Mouse (Mus musculus) stomach, embryonic 15.5 days (tissue): Measurements from ENCODE around the gene Gab2. TPM values are rescaled to one million over a fixed set of nuclear protein-coding genes. Genes with fewer than 3 reads are reported as not detected.

Experiments
- ATAC-seq: fragments of 200-750 bp; cut with Nextera tagmentation; 2 replicates; pipeline ENCODE4 v1.8.0; 2017; ENCODE audit warnings: low read depth, moderate number of reproducible peaks, moderate TSS enrichment; ENCODE audit not compliant: insufficient read depth, low FRiP score
- H3K27ac ChIP-seq: fragments of 300-500 bp; sonication (generic); 2 replicates; pipeline ENCODE4 v1.5.1; 2015; ENCODE audit warnings: mild to moderate bottlenecking, inconsistent platforms
- H3K27me3 ChIP-seq: fragments of 300-500 bp; sonication (generic); replicated peaks from 2 replicates; pipeline ENCODE4 v1.6.1; 2015; ENCODE audit warnings: inconsistent platforms
- H3K36me3 ChIP-seq: fragments of 300-500 bp; sonication (generic); 2 replicates; pipeline ENCODE4 v1.6.1; 2015; ENCODE audit warnings: inconsistent platforms
- H3K4me1 ChIP-seq: fragments of 300-500 bp; sonication (generic); 2 replicates; pipeline ENCODE4 v1.6.1; 2015; ENCODE audit warnings: inconsistent platforms
- H3K4me2 ChIP-seq: fragments of 300-500 bp; sonication (generic); 2 replicates; pipeline ENCODE4 v1.6.1; 2015; ENCODE audit warnings: mild to moderate bottlenecking, inconsistent platforms
- H3K4me3 ChIP-seq: fragments of 300-500 bp; sonication (generic); replicated peaks from 2 replicates; pipeline ENCODE4 v1.5.1; 2015; ENCODE audit warnings: inconsistent platforms
- H3K9ac ChIP-seq: fragments of 300-500 bp; sonication (generic); 2 replicates; pipeline ENCODE4 v1.6.1; 2015; ENCODE audit warnings: inconsistent platforms
- H3K9me3 ChIP-seq: fragments of 300-500 bp; sonication (generic); 2 replicates; pipeline ENCODE4 v1.6.1; 2016; ENCODE audit warnings: inconsistent platforms
- WGBS: fragments of 180-500 bp; shearing (Covaris S2); methylation state at CpG from one replicate; pipeline ENCODE4 v1.1.7; 2015; 5-methylcytosine and 5-hydroxymethylcytosine counted together
- polyA plus RNA-seq: library from polyadenylated mRNA; unstranded; fragments of >200 nt; fragmentation: Nextera tagmentation; extraction: Ambion mirVana; gene quantifications from 2 replicates; pipeline ENCODE4 v1.2.1, GENCODE M21; 2015

Gene Gab2
- 7.5 and 8.7 TPM in 2 replicates for polyA plus RNA-seq

DNA sequence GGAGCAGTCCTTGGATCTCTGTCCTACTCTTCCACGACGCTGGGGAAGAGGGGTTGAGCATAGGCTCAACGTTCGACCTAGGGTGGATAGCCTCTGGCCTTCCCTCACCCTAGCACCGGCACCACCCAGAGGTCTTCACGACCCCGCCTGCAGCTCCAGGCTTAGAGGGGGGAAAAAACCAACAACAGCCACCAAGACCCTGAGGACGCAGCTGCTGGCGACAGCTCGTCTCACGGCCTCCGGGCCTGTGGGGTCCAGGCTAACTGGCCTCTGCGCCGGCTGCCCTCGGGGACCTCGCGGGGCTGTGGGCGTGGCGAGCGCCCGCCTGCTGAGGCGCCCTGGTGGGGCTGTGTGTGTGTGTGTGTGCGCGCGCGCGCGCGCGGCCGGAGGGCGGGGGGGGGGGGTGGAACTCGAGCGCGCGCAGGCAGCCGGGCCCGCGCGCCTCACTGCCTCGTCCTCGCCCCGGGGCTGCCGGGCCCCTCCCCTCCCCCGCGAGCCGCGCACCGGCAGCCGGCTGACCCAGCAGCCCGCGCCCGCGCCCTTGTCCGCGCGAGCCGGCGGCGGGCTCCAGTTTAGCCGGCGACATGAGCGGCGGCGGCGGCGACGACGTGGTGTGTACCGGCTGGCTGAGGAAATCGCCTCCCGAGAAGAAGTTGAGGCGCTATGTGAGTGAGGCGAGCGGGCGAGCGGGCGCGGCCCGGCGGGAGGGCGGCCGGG lies at the start of gene Gab2:
Gab2 (plus strand) TSS at position 345 of the 717 bp plus-strand sequence.
- H3K36me3 ChIP-seq, result no peaks in the 10 kb centered on the region
- peaks cover 18% of the 10 kb centered on the region; the same call in 1 of the 2 replicates for H3K4me1 ChIP-seq
- peak; percentile 78 for ATAC-seq
- peak within 1 kb of the TSS; percentile 93 for H3K27ac ChIP-seq
- WGBS, result under 1% methylated on average over 47 of the region's 83 CpGs
- peak within 1 kb of the TSS; percentile 90 for H3K4me2 ChIP-seq
- no peaks in the 10 kb centered on the region for H3K27me3 ChIP-seq
- peak within 1 kb of the TSS; percentile 97 for H3K9ac ChIP-seq
- peak within 1 kb of the TSS; percentile 96 for H3K4me3 ChIP-seq
- no peaks in the 10 kb centered on the region for H3K9me3 ChIP-seq

DNA sequence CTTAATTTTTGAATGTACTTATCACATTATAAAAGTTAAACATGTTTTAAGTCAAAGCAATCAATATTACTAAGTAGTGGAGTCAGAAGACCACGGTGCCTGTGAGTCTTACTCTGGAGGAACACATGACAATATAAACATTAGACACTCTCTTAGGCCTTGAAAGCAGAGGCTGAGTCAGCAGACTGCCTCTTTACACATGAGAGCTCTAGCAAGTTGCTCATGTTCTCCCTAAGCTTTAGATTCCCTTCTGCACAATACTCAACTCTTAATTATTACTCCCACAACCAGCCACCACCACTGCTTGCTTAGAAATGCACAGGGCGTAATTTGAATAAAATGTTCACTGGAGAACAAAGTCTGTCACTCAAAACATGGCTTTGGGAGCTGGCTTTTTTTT lies 49.0 kb upstream of the Gab2 start:
- 57% methylated on average over 2 of the region's 2 CpGs for WGBS
- ATAC-seq, result no peak
- Histone ChIP-seq H3K4me2 (no peak overlapping the region), H3K27ac (no peak overlapping the region), H3K4me3 (no peak overlapping the region), H3K4me1 (no peaks in the 10 kb centered on the region), H3K9me3 (no peaks in the 10 kb centered on the region), H3K36me3 (no peaks in the 10 kb centered on the region), H3K9ac (no peak overlapping the region), H3K27me3 (no peaks in the 10 kb centered on the region)

DNA sequence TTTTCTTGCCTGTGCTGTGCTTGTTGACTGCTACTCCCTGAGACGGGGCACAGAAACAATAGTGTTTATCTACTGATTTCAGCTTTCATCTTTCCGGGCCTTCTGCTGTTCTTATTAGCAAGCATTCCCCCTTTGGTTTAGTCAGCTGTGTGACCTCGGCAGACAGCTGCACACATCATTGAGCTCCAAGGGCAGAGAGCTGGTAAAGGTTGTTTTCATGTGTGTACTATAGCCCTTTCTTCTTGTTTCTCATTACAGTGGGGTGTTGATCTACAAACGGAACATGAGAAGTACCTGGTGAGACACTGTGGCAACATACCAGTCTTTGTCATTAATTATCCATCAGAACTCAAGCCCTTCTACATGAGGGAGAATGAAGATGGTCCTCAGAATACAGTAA lies 41.7 kb upstream of the Gab2 start:
- Histone ChIP-seq H3K9me3 (no peaks in the 10 kb centered on the region), H3K4me2 (no peak overlapping the region), H3K9ac (no peak overlapping the region), H3K36me3 (no peaks in the 10 kb centered on the region), H3K4me1 (no peaks in the 10 kb centered on the region), H3K4me3 (no peak overlapping the region), H3K27me3 (no peaks in the 10 kb centered on the region), H3K27ac (no peak overlapping the region)
- 63% methylated on average over 4 of the region's 4 CpGs for WGBS
- ATAC-seq, result no peak

DNA sequence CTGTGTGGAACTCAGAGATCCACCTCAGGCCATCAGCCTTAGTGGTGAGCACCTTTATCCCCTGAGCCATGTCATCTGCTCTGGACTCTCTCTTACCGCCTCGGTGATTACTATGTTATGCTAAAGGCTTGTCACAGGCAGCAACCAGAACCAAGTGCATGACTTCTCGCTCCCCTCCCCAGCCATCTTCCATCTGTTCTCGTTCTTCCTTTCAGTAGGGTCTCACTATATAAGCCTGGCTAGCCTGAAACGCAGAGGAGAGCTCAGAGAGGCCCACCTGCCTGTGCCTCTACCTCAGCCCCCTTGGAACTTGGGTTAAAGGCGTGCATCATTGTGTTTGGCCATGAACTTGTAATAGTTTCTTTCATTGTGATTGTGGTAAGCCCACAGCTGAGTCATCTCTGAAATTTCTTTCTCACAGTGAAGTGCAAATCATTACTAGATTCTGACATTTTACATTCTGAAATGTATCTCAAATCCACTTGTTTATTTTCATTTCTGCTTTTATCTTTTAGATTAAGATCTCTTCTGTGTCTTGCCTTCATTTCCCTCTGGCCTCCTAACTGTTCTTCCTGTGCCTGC lies 39.4 kb upstream of the Gab2 start:
- 84% methylated on average over 6 of the region's 6 CpGs for WGBS
- no peaks in the 10 kb centered on the region for H3K36me3 ChIP-seq
- H3K27me3 ChIP-seq, result no peaks in the 10 kb centered on the region
- H3K27ac ChIP-seq, result no peak overlapping the region
- H3K4me1 ChIP-seq, result no peaks in the 10 kb centered on the region
- H3K4me3 ChIP-seq, result no peak overlapping the region
- no peak for ATAC-seq
- no peaks in the 10 kb centered on the region for H3K9me3 ChIP-seq
- H3K9ac ChIP-seq, result no peak overlapping the region
- no peak overlapping the region for H3K4me2 ChIP-seq

DNA sequence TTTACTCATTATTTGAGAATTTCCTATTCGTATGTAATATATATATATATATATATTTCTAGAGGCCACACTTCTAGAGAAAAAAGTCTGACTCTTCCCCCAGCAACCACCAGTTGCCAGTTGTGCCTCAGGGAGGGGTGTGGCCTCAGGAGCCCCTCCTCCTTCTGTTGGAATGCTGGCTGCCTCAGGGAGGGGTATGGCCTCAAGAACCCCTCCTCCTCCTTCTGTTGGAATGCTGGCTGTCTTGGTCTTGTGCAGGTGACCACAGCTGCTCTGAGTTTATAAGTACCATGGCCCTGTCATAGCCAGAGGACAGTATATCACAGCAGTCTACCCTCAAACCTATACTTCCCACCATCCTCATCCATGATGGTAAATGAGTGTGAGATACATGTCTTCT lies 38.4 kb upstream of the Gab2 start:
- H3K4me1 ChIP-seq, result no peaks in the 10 kb centered on the region
- no peaks in the 10 kb centered on the region for H3K36me3 ChIP-seq
- H3K4me3 ChIP-seq, result no peak overlapping the region
- no peaks in the 10 kb centered on the region for H3K27me3 ChIP-seq
- ATAC-seq, result no peak
- H3K9me3 ChIP-seq, result no peaks in the 10 kb centered on the region
- 92% methylated on average over 1 of the region's 1 CpGs for WGBS
- no peak overlapping the region for H3K9ac ChIP-seq
- H3K4me2 ChIP-seq, result no peak overlapping the region
- H3K27ac ChIP-seq, result no peak overlapping the region

DNA sequence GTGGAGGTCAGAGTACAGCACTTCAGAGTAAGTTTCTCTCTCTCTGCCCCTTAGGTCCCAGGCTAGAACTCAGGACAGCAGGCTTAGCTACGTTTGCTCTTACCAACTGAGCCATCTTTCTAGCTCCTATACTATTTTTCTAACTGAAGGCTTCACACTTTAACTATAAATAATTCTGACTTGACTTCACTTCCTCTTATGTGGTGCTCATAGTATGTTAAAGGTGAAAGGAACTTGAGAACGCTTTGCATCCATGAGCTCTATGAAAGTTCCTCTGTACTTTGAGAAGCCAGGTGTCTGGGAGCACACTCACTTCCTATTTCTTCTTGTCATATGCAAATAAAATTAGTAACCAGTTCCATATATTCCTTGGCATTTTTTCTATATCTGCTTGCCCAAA lies 20.4 kb upstream of the Gab2 start:
- Histone ChIP-seq H3K36me3 (peaks cover 3% of the 10 kb centered on the region; the same call in 1 of the 2 replicates), H3K27me3 (no peaks in the 10 kb centered on the region), H3K9ac (no peak overlapping the region), H3K4me1 (no peaks in the 10 kb centered on the region), H3K4me3 (no peak overlapping the region), H3K27ac (no peak overlapping the region), H3K9me3 (no peaks in the 10 kb centered on the region), H3K4me2 (no peak overlapping the region)
- whole genome bisulfite sequencing, result 88% methylated on average over 2 of the region's 2 CpGs
- ATAC-seq, result no peak

DNA sequence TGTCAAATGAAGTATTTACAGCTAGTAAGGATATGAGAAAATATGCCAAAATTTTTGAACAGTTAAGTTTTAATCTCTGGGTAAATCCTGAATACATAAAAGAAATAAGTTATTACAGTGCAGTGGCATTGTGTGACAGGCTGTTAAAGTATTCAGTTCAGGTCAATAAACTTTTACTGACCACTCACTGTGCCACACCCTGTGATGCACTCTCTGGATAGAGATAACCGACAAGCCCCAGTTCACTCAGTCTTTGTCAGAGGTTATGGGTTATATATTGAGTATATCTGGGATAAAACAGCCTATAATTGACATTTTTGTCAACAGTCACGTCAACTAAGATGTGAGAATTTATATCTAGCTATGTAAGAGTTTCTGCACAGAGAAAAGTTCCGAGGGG lies 9.9 kb upstream of the Gab2 start:
- 75% methylated on average over 3 of the region's 3 CpGs for WGBS
- no peaks in the 10 kb centered on the region for H3K27me3 ChIP-seq
- no peak overlapping the region for H3K27ac ChIP-seq
- no peak overlapping the region for H3K4me2 ChIP-seq
- no peak for ATAC-seq
- H3K36me3 ChIP-seq, result no peaks in the 10 kb centered on the region
- H3K4me3 ChIP-seq, result no peak overlapping the region
- H3K9me3 ChIP-seq, result no peaks in the 10 kb centered on the region
- H3K9ac ChIP-seq, result no peak overlapping the region
- H3K4me1 ChIP-seq, result no peaks in the 10 kb centered on the region

DNA sequence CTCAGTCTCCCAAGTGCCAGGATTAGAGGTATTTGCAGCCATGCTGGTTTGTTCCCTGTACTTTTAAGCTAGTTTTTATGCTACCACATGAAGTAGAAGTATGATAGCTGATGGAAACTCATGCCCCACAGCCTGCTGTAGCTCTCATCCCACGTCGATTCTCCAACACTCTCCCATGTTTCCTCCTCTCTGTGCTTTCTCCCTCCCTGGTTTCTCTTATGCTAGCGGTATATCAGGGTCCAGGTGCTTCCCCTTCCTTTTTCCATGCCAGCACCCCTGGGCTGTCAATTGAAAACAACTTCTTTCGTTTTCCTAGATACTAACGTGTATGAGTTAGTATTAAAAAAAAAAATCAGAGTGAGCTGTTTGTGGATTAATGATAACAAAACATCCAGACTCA lies 9.3 kb upstream of the Gab2 start:
- Histone ChIP-seq H3K4me3 (no peak overlapping the region), H3K9me3 (no peaks in the 10 kb centered on the region)
- 78% methylated on average over 5 of the region's 5 CpGs for WGBS

DNA sequence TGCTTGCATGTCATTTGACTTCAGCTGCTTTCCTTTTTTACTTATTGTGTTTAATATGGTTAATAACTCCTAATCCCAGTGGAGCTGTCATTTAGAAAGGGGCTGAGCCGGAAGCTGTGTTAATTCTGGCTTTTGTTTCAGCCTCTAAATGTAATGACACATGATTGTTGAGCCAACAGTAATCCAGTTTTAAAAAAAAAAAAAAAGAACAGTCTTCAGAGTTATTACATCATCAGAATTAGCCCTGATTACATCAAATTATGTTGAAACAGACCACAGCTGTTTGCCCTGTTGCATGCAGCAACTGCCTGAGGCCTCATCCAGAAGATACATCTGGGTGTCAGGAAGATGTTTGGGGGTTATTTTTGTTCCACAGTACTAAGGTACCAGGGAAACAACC lies 6.4 kb upstream of the Gab2 start:
- no peaks in the 10 kb centered on the region for H3K27me3 ChIP-seq
- no peaks in the 10 kb centered on the region for H3K9me3 ChIP-seq
- no peak overlapping the region for H3K27ac ChIP-seq
- 56% methylated on average over 1 of the region's 1 CpGs for WGBS
- H3K4me3 ChIP-seq, result no peak overlapping the region
- H3K4me1 ChIP-seq, result peaks cover 5% of the 10 kb centered on the region; the same call in 1 of the 2 replicates
- no peak overlapping the region for H3K9ac ChIP-seq
- H3K4me2 ChIP-seq, result no peak overlapping the region
- ATAC-seq, result no peak
- H3K36me3 ChIP-seq, result no peaks in the 10 kb centered on the region

More for the DNA sequence above, 9.3 kb upstream of the Gab2 start:
- Histone ChIP-seq H3K27ac (no peak overlapping the region), H3K36me3 (no peaks in the 10 kb centered on the region), H3K27me3 (no peaks in the 10 kb centered on the region), H3K4me2 (no peak overlapping the region), H3K4me1 (no peaks in the 10 kb centered on the region), H3K9ac (no peak overlapping the region)
- ATAC-seq, result no peak

DNA sequence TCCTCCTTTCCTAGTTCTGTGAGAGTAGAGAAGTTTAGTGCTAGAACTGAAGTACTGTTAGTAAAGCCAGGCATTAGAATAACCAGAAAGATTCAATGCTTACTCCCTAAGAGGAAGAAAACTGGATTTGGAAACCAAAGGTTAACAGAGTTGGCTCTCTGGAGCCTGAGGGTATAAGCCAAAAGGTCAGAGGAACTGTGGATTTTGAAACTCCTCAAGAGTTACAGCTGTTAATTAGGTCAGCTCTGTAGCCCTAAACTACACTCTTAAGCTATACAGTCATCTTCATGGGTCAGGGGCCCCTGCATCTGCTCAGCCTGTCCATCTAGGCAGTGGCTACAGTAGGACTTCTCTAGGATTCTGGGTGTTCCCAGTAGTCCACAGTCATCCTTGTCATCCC lies 4.4 kb upstream of the Gab2 start:
- ATAC-seq, result no peak
- Histone ChIP-seq H3K4me2 (no peak overlapping the region), H3K9me3 (no peaks in the 10 kb centered on the region), H3K4me1 (peaks cover 10% of the 10 kb centered on the region; the same call in 1 of the 2 replicates), H3K9ac (no peak overlapping the region), H3K4me3 (no peak overlapping the region), H3K27me3 (no peaks in the 10 kb centered on the region), H3K27ac (no peak overlapping the region), H3K36me3 (no peaks in the 10 kb centered on the region)

DNA sequence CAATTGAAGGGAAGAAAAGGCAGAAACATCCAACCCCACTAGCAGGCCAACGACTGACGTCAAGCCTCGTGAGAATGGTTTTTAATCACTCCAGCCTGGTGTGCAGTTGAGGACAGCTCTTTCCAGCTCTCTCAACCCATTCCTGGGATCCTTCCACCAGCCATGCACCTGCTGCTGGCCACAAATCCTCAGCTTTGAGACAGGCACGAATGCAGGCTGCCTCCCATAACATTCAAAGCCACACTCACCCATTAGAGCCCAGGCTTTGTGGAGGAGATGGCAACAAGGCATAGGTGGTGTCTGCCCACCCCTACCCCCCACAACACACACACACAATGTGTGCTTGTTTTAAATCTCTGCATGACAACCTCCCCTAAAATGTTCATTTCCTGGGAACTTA lies 2.7 kb upstream of the Gab2 start:
- no peak overlapping the region for H3K4me3 ChIP-seq
- H3K9ac ChIP-seq, result no peak overlapping the region
- no peak for ATAC-seq
- WGBS, result 47% methylated on average over 4 of the region's 4 CpGs
- H3K4me1 ChIP-seq, result peaks cover 18% of the 10 kb centered on the region; the same call in 1 of the 2 replicates
- H3K27me3 ChIP-seq, result no peaks in the 10 kb centered on the region
- no peaks in the 10 kb centered on the region for H3K9me3 ChIP-seq
- no peaks in the 10 kb centered on the region for H3K36me3 ChIP-seq
- no peak overlapping the region for H3K4me2 ChIP-seq
- H3K27ac ChIP-seq, result no peak overlapping the region

DNA sequence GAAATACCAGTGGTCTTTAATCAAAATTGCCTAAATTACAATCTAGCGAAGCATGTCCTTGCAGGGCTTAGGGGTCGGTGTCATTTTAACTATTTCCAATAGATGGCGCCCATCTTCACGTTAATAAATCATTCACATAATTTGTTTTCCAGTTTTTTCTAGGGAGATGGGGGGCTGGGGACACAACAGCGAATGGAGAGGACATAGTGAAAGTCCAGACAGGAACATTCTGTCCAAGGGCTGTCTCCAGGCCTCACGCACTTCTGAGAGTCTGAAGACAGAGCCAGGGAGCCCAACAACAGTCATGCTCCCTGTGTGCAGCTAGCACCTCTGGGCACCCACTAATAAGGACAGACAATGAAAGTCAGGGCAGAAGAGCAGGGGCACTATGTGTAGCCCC lies 2.2 kb upstream of the Gab2 start:
- Histone ChIP-seq H3K36me3 (no peaks in the 10 kb centered on the region), H3K9ac (no peak overlapping the region), H3K4me2 (no peak overlapping the region), H3K4me3 (no peak overlapping the region), H3K27me3 (no peaks in the 10 kb centered on the region), H3K4me1 (peaks cover 18% of the 10 kb centered on the region; the same call in 1 of the 2 replicates), H3K9me3 (no peaks in the 10 kb centered on the region), H3K27ac (no peak overlapping the region)
- WGBS, result 10% methylated on average over 6 of the region's 6 CpGs
- ATAC-seq, result no peak
